39 mouse cellular contexts compared by ENCODE assay signal in genomic region chr9:45150933-45151332, GRCm38 (mm10). TPM values are rescaled to one million over a fixed set of nuclear protein-coding genes. Genes with fewer than 3 reads are reported as not detected.
"Had no signal": no experiment of that assay in that cellular context is flagged by ENCODE, and none has a peak within 500 bp of the region (broad histone marks: within the 10 kb centered on the region; RNA-seq: fewer than 3 reads in every experiment).

No protein-coding gene starts in this region.

- DNase-seq: gastrocnemius, adult 2 months; gastrocnemius, postnatal 10 days; gastrocnemius, postnatal 25 days; heart, adult 18-20 months; heart, postnatal 10 days; heart, postnatal 4 days; kidney, adult 18-20 months; kidney, adult 8-10 months; kidney, postnatal 14 days; kidney, postnatal 36 days; layer of hippocampus, adult 9-11 months; layer of hippocampus, postnatal 36 days; left cerebral cortex, postnatal 4 days had no signal

- H3K4me3 ChIP-seq: gastrocnemius, adult 2 months; heart, embryonic 10.5 days; heart, embryonic 12.5 days; hindbrain, embryonic 10.5 days; hindbrain, embryonic 12.5 days; intestine, embryonic 15.5 days; limb, embryonic 13.5 days; limb, embryonic 15.5 days; liver, embryonic 12.5 days had no signal

- H3K9me3 ChIP-seq: heart, embryonic 10.5 days; heart, embryonic 12.5 days; hindbrain, embryonic 10.5 days; hindbrain, embryonic 12.5 days; intestine, embryonic 15.5 days; limb, embryonic 13.5 days; limb, embryonic 15.5 days; liver, embryonic 12.5 days had no signal

- H3K27ac ChIP-seq: gastrocnemius, adult 2 months; heart, embryonic 10.5 days; hindbrain, embryonic 10.5 days; hindbrain, embryonic 12.5 days; hindbrain, embryonic 14.5 days; intestine, embryonic 15.5 days; kidney, postnatal 0 days; limb, embryonic 13.5 days; limb, embryonic 15.5 days; liver, embryonic 12.5 days had no signal

- H3K4me2 ChIP-seq: heart, embryonic 12.5 days; hindbrain, embryonic 12.5 days; hindbrain, embryonic 14.5 days; intestine, embryonic 15.5 days; limb, embryonic 13.5 days; limb, embryonic 15.5 days; liver, embryonic 12.5 days had no signal

- H3K36me3 ChIP-seq: heart, embryonic 10.5 days; heart, embryonic 12.5 days; hindbrain, embryonic 10.5 days; hindbrain, embryonic 12.5 days; intestine, embryonic 15.5 days; limb, embryonic 13.5 days; limb, embryonic 15.5 days; liver, embryonic 12.5 days had no signal

- H3K4me1 ChIP-seq: heart, embryonic 12.5 days; liver, embryonic 12.5 days had no signal

- H3K9ac ChIP-seq: heart, embryonic 12.5 days; hindbrain, embryonic 12.5 days; hindbrain, embryonic 14.5 days; intestine, embryonic 15.5 days; limb, embryonic 13.5 days; limb, embryonic 15.5 days; liver, embryonic 12.5 days had no signal

- ATAC-seq: hindbrain, embryonic 16.5 days; inflammation-experienced regulatory T-cells, adult 6 months; intestine, embryonic 15.5 days; intestine, postnatal 0 days; liver, embryonic 12.5 days had no signal

RNA-seq across cellular contexts. Expression of gene Scn4b, which starts 12.7 kb away (rescaled TPM):
- total RNA-seq: granulocyte monocyte progenitor cell, adult 5-6 weeks had no signal
- polyA plus RNA-seq: heart, embryonic 14.5 days; inflammation-experienced regulatory T-cells, adult 6 months had no signal

RNA-seq across cellular contexts. Expression of gene BC049352, which starts 30.9 kb away (rescaled TPM):
- total RNA-seq: gastrocnemius, postnatal 10 days; granulocyte monocyte progenitor cell, adult 5-6 weeks; heart, adult 8-10 months; heart, postnatal 10 days; heart, postnatal 25 days; heart, postnatal 4 days; left cerebral cortex, postnatal 4 days had no signal
- polyA plus RNA-seq: heart, embryonic 10.5 days; heart, embryonic 12.5 days; heart, embryonic 14.5 days; hindbrain, embryonic 10.5 days; hindbrain, embryonic 12.5 days; hindbrain, embryonic 14.5 days; hindbrain, embryonic 16.5 days; kidney, embryonic 14.5 days; large intestine, adult 2 months; limb, embryonic 11.5 days; limb, embryonic 13.5 days had no signal

RNA-seq across cellular contexts. Expression of gene Scn2b, which starts 33.4 kb away (rescaled TPM):
- total RNA-seq: granulocyte monocyte progenitor cell, adult 5-6 weeks; liver, adult 2 months had no signal
- polyA plus RNA-seq: liver, adult 2 months had no signal

RNA-seq across cellular contexts. Expression of gene Tmprss4, which starts 53.0 kb away (rescaled TPM):
- total RNA-seq: gastrocnemius, adult 2 months; gastrocnemius, postnatal 10 days; gastrocnemius, postnatal 25 days; gastrocnemius, postnatal 4 days; granulocyte monocyte progenitor cell, adult 5-6 weeks; heart, adult 8-10 months; heart, postnatal 10 days; heart, postnatal 25 days; heart, postnatal 4 days; layer of hippocampus, adult 18-20 months; layer of hippocampus, adult 8-10 months; layer of hippocampus, postnatal 14 days; layer of hippocampus, postnatal 36 days; left cerebral cortex, postnatal 10 days; left cerebral cortex, postnatal 4 days had no signal
- polyA plus RNA-seq: heart, embryonic 10.5 days; heart, embryonic 12.5 days; heart, embryonic 14.5 days; hindbrain, embryonic 10.5 days; hindbrain, embryonic 14.5 days; hindbrain, embryonic 16.5 days; inflammation-experienced regulatory T-cells, adult 6 months; liver, embryonic 12.5 days had no signal
